Mouse (Mus musculus) lung, adult 2 months (tissue): ENCODE measurements at regions not wholly inside any gene's neighbourhood (a gene's known extent, or its start where the extent isn't known, plus 50 kb on each side); places are given as distances from the start of the nearest gene placed in this dataset.

Experiments
- CTCF ChIP-seq: fragments of 200-500 bp; IDR thresholded peaks from 2 replicates; pipeline ENCODE4 v1.5.1; 2011; ENCODE audit warnings: mild to moderate bottlenecking, low read length, control low read depth; ENCODE audit not compliant: insufficient read depth
- POLR2A ChIP-seq: fragments of 200-500 bp; IDR thresholded peaks from 2 replicates; pipeline ENCODE4 v1.6.1; 2011; ENCODE audit warnings: low read depth, mild to moderate bottlenecking, control low read depth, low read length, borderline replicate concordance; ENCODE audit errors: extremely low read depth

- TF ChIP-seq POLR2A (no peak), CTCF (no peak)
Observed at GRCm38 (mm10) chrX:11458521-11458920, 130.9 kb downstream of the H2al1j start.
